Mouse (Mus musculus) right cerebral cortex, adult 18-20 months (tissue): ENCODE data around the gene Kirrel3.
A peak's percentile ranks its signal among the peaks of the same experiment; 100 is the strongest.

ENCODE experiments used
- DNase-seq: peaks from one replicate; pipeline ENCODE4 v3.0.0; 2022; ENCODE audit warnings: mixed read lengths

Gene Kirrel3

GRCm38 (mm10) chr9:34703547-34704300 is 218.0 kb downstream of the Kirrel3 start:
- DNase-seq: peak; percentile 49

DNA sequence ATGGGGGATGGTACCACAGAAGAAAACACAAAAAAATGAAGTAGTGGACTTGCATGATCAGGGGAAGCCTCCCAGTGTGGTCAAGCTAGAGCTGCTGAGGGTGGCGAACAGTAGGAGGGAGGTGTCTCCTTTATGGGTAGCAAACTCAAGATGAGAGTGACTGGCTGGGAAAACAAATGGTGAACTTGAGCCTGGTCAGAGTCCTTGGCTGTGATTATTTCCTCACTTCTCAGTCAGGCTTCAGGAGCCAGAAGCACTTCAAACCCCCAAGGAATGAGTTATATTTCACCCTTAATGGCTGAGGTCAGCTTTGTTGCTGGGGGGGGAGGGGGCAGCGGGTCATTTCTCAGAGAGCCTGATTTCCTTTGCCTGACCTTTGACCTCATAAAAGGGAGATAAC is 218.7 kb downstream of the Kirrel3 start:
- DNase-seq: no peak

DNA sequence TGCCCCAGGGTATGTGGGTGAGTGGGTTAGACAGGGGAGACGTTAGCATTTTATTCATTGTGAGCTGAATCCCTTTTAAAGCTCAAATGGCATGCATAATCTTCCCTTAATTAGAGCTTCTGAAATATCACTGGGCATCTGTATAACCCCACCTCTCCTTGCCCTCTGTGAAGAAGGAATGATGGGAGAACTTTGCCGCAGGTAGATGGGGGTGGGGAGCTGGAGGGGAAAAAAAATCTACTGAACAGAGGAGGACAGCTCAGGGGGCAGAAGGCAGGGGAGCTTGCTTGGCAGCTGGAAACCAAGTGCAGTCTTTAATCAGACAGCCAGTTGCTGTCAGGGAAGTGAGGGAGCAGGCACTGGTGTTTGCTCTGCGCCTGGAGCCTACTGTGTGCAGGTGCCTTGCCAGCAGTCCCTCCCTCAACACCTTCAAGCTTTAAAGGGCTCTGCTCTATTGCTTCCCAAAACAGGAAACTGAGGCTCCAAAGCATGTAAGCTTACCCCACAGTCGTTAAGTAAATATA is 220.7 kb downstream of the Kirrel3 start:
- DNase-seq: no peak

DNA sequence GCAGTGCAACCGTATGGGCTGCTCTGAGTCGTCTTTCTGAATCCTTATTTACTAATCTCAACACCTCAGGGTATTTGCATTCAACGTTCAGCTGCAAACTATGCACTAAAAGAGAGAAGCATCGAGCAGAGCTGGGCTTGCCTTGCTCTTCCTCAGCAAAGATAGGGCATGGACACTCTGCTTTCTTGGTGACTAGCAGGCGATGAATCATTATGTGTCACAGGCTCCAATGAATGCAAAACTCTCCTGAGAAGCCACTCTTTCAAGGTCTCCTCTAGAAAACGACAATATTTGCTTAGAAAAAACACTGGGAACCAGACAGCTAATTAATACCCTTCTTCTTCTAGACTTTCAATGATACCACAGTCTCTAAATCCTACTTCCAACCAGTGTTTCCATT is 223.0 kb downstream of the Kirrel3 start:
- no peak for DNase-seq

- no peak for DNase-seq
Observed at GRCm38 (mm10) chr9:34711996-34712395, 226.3 kb downstream of the Kirrel3 start.

DNA sequence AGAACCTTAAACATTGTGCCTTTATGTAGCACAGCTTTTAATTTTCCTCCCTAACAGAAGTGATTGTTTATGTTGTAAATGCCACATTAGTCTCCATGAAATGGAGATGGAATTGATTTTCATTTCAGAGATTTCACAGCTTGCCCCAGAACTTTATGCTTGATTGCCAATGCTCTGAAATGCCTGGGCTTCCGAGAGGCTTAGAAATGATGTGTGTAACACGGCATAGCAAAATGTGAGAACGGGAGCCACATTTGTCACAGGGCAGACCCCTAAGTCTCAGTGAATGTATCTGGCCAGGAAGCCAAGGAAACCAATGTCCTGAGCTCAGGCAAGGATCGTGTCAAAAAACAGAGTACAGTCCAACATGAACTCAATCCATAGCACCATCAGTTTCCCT is 227.3 kb downstream of the Kirrel3 start:
- no peak for DNase-seq

GRCm38 (mm10) chr9:34713462-34713926 is 227.8 kb downstream of the Kirrel3 start:
- no peak for DNase-seq

DNA sequence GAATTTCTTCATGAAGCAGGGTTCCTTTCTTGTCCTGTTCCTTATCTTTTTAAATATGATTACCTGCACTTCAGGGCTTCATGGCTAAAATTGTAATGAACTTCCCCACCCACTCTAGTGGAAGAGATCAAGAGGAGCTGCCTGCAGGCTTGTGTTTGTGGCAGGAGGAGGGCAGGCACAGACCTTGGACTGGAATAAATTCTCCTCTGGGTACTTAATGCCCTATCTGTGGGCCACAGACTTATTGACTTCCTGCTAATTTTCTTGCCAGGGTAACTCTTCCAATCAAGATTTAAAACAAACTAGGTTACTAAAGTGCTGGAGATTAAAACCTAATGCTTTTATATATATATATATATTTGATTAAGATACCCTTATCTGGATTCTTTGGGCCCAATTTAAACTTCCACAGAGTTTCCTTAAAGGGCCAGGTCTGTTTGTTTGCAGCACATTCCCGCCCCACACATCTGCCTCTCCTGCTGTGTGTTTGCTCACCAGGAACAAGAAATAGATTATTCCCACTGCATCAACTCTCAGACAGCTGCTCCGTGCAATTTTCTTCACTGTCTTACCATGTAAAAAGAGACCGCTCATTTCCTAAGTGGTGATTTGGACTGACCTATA is 229.4 kb downstream of the Kirrel3 start:
- no peak for DNase-seq

DNA sequence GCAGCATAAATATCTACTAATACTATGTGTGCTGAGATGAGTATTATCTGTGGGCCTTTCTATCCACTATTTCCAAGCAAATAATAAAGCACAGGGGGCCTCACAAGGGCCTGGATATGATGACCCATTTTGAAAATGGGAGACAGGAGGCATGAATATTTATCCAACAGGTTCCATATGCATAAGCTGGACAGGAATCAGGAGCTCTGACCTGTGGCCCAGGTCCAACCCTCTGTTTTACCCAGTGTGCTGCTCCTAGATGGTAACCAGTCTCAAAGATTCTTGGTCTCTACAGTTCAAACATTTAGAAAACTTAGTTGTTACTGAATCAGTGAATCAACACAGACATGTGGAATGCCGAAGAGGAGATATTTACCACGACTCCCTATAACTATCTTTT is 230.8 kb downstream of the Kirrel3 start:
- no peak for DNase-seq

DNA sequence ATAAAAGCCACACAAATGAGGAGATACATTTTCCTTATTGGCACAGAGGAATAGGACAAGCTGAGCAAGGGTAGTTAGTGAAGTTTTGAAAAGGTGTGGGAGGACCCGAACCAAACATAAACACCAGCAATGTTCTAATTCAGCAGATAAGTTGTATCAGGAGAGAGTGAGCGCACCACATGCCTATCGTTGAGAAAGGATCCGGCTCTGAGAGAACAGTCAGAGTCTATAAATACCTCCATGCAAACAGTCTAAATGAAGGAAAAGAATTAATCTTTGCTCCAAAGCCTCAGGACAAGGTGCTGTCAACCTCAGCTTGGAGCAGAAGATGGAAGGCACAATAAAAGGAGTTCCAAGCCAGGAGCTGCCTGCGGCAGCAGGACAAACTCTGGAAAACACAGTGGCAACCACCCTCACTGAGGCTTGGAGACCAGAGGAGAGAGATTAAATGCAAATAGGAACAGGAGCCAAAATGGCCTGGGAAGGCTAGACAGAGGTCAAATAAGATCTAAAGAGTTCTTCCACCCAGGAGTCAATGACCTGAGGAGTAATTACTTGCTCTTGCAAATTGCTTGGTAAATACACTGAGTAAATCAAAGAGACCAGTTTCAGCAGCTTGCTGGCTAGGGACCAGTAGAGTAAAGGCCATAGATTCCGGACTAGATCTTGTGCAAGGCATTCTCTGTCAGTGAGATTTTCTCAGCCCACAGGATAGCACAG is 235.9 kb downstream of the Kirrel3 start:
- DNase-seq: no peak

DNA sequence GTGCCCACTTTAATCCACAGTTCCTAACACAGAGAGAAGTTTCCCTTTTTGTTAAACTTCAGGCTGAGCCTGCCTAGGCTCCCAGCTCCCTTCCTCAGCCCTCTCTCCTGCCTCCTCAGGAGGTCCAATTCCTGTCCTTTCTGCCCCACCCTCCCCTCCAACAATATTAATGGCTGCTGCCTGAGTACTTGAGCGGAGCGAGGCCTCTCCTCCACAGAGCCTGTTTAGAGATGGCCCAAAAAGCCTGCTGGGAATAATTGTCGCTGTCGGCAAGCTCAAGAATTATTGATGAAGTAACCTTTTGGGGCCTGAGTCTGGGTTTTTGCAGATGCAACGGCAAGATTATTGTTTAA is 236.5 kb downstream of the Kirrel3 start:
- DNase-seq: no peak

DNA sequence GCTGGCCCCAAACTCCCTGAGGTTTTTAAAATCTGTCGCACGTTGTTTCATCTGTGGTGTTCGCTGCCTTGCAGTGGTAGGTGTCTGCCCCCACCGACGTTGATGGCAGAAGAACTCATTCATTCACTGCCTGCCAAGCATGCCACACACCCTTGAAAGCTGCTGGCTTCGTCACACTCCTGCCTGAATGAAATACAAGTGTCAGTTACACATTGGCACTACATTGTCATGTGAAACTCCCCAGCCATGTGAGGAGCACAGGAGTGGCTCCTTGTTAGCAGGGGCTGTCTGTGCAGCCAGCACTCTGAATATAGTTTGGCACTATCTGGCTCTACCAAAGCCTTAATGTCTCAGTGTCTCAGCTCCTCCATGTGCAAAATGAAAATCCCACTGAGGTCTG is 246.8 kb downstream of the Kirrel3 start:
- DNase-seq: no peak

GRCm38 (mm10) chr9:34733579-34733978 is 247.9 kb downstream of the Kirrel3 start:
- DNase-seq: no peak

- no peak for DNase-seq
Observed at GRCm38 (mm10) chr9:34734991-34735390, 249.3 kb downstream of the Kirrel3 start.

- DNase-seq: no peak
Observed at GRCm38 (mm10) chr9:34739431-34739830, 253.7 kb downstream of the Kirrel3 start.

- no peak for DNase-seq
Observed at GRCm38 (mm10) chr9:34740814-34741213, 255.1 kb downstream of the Kirrel3 start.

DNA sequence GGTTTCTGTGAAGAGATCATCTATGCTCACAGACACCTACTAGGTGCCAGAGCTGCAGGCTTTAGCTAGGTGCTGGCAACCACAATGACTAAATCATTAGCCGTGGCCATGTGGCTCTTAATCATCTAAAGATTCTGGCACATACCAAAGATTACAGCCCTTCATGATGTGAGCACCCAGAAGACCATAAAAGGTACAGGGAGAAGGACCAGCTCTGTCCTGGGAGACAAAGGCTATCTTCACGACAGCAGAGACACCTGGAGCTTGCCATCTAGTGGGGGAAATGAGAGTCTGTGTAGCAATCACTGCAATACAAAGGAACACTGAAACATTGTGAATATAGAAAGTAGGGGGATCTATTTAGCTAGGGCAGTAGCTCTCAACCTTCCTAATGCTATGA is 262.3 kb downstream of the Kirrel3 start:
- DNase-seq: no peak

GRCm38 (mm10) chr9:34749161-34749560 is 263.5 kb downstream of the Kirrel3 start:
- no peak for DNase-seq

DNA sequence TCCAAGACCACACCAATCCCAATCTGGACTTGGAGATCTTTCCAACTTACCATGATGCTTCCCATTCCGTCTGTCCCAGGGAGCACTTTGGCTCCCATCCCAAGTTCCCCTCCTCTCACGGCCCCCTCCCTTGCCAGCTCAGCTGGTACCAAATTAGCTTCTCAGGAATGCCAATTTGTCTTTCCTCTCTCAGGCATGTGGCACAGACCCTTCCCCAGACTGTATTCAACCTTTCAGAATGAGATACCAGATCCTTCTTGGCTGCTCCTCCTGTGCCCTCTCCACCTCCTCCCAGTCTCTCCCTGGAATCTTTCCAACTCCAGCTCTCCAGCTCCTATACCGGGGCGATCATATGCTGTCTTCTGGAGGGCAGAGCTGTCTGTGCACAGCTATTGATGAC is 264.2 kb downstream of the Kirrel3 start:
- DNase-seq: no peak

DNA sequence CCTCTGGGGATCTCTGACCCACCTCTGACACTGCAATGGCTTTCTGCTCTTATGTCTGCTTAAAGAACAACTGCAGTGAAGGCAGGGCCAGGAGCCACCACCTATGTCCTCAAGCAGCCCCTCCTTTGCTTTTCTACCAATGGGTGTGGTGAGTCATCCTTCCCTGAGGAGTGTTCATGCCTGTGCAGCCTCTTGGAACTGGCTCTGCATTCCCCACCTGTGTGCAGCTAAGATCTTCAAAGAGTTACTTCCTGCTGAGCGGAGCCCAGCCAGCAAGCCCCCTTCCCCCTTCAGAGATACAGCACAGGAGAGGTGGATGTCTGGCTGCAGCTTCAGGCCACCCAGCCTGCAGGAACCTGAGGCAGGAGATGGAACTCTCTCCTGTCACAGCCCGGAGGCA is 265.2 kb downstream of the Kirrel3 start:
- DNase-seq: no peak

DNA sequence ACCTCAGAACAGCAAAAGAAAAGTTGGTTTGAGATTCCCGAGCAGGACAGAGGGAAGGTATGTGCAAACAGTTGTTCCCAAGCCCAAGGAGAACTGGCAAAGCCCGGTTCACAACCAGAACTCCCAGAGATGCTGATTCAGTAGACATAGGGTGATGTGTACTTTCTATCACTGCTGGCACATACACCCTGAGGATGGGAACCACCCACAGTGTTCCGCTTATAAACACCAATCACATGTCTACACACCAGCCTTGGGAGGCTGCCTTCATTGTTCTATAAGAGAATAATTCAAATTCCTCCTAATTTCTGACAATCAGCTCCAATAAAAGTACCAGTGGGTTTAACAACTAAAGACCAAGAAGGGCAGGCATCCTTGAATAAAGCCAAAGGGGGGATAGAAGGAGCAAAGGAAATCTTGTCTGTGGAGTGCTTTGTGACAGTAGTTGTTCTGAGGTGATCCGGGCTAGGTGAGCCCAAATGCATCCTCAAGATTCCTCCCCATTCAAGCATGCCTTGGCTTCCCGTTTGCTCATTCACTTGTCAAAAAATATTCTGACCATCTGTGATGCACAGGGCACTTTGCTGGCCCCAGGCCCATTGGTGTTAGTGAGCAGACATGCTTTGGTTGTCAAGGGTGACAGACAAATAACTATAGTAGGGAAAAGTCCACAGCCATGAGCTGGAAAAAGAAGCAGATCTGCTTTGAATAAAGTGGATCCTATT is 266.5 kb downstream of the Kirrel3 start:
- DNase-seq: peak; percentile 63

DNA sequence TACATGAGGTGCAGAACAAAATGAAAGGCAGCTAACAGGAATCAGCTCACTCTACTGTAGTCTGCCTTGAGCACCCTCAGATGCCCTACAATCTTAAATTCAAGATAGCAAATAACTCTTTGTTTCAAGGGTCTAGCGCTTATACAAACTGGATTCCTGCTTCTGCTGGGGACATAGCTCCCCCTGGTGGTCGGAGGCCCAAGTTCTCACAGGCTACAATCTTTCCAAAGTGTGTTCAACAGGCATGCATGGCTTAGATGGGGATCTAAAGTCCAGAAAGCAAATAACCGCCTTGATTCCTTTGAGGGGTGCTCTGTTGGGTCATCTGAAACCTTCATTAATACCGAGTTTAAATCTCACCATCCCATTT is 267.1 kb downstream of the Kirrel3 start:
- peak; percentile 60 for DNase-seq

DNA sequence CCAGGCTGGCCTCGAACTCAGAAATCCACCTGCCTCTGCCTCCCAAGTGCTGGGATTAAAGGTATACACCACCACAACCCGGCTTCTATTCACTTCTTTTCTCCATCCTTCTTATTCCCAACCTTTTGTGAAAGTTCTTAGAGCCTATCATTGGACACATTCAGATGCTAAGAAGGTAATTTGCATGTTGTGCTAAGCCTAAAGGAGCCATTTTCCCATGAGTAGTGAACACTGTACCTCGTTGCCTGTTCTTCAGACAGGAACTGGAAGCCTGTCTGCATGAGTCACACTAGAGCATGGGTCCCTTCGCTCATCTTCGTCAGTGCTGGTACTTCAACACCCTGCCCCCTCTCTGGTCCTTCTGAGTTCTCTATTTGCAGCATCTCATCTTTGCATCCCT is 268.2 kb downstream of the Kirrel3 start:
- DNase-seq: no peak
